29 mouse cellular contexts compared by ENCODE assay signal in genomic region chrX:71630709-71631108, GRCm38 (mm10). TPM values are rescaled to one million over a fixed set of nuclear protein-coding genes. Genes with fewer than 3 reads are reported as not detected.
DNase-seq lines count a peak whose midpoint lies in the region; ATAC-seq and TF ChIP-seq lines count a peak whose summit lies in the region.
"Had no signal": no experiment of that assay in that cellular context is flagged by ENCODE, and none has a peak within 500 bp of the region (broad histone marks: within the 10 kb centered on the region; RNA-seq: fewer than 3 reads in every experiment).

No protein-coding gene starts in this region.

- no peaks in the 10 kb centered on the region for H3K9me3 ChIP-seq in heart, embryonic 11.5 days (replicated peaks; ENCODE audit: control insufficient read depth, low read length)
- H3K9me3 ChIP-seq in lung, embryonic 14.5 days (ENCODE audit: low read depth, low read length): no peaks in the 10 kb centered on the region
- H3K9me3 ChIP-seq: embryonic facial prominence, embryonic 10.5 days; embryonic facial prominence, embryonic 15.5 days; forebrain, embryonic 10.5 days; heart, embryonic 13.5 days; kidney, embryonic 15.5 days; lung, embryonic 15.5 days had no signal

- ATAC-seq in heart, embryonic 11.5 days (replicated peaks; ENCODE audit: insufficient number of reproducible peaks, low FRiP score, low TSS enrichment): no peak
- ATAC-seq in lung, embryonic 14.5 days (ENCODE audit: insufficient read depth): no peak
- ATAC-seq: forebrain, postnatal 0 days; hindbrain, embryonic 16.5 days; midbrain, embryonic 16.5 days had no signal

- H3K4me1 ChIP-seq in heart, embryonic 11.5 days (ENCODE audit: control insufficient read depth, insufficient read depth, low read length): no peaks in the 10 kb centered on the region
- no peaks in the 10 kb centered on the region for H3K4me1 ChIP-seq in lung, embryonic 14.5 days (ENCODE audit: insufficient read depth)
- H3K4me1 ChIP-seq: embryonic facial prominence, embryonic 10.5 days; embryonic facial prominence, embryonic 15.5 days; forebrain, embryonic 10.5 days; heart, embryonic 13.5 days; kidney, embryonic 15.5 days; lung, embryonic 15.5 days had no signal

- H3K4me2 ChIP-seq in heart, embryonic 11.5 days: no peak overlapping the region
- no peak overlapping the region for H3K4me2 ChIP-seq in lung, embryonic 14.5 days
- H3K4me2 ChIP-seq: embryonic facial prominence, embryonic 15.5 days; heart, embryonic 13.5 days; kidney, embryonic 15.5 days; lung, embryonic 15.5 days; midbrain, embryonic 11.5 days had no signal

- no peaks in the 10 kb centered on the region for H3K27me3 ChIP-seq in heart, embryonic 11.5 days (ENCODE audit: control insufficient read depth, insufficient read depth, low read length)
- H3K27me3 ChIP-seq in lung, embryonic 14.5 days (ENCODE audit: insufficient read depth, low read length): no peaks in the 10 kb centered on the region
- H3K27me3 ChIP-seq: embryonic facial prominence, embryonic 15.5 days; lung, embryonic 15.5 days had no signal

- no peak overlapping the region for H3K4me3 ChIP-seq in heart, embryonic 11.5 days (ENCODE audit: low read depth, low read length)
- H3K4me3 ChIP-seq in lung, embryonic 14.5 days (ENCODE audit: low read depth, low read length): no peak overlapping the region
- H3K4me3 ChIP-seq: embryonic facial prominence, embryonic 10.5 days; embryonic facial prominence, embryonic 15.5 days; forebrain, embryonic 10.5 days; heart, embryonic 13.5 days; kidney, embryonic 15.5 days; lung, embryonic 15.5 days had no signal

- DNase-seq in heart, adult 11 months: peak; percentile 87
- peak; percentile 32 for DNase-seq in lung, embryonic 14.5 days
- no peak for DNase-seq in lung, postnatal 4 days
- DNase-seq in Muller cell, postnatal 12 days (ENCODE audit: inconsistent ontology term): peak; percentile 60
- DNase-seq in gonadal fat pad, adult 2 months (ENCODE audit: low read depth): peak; percentile 6
- DNase-seq in MN1 (ENCODE audit: low spot score): no peak
- DNase-seq: adrenal gland, adult 8-10 months; cerebellum, adult 2 months; cerebellum, postnatal 25 days; forebrain, postnatal 0 days; gastrocnemius, postnatal 10 days; kidney, adult 18-20 months; kidney, postnatal 4 days; layer of hippocampus, postnatal 36 days; left cerebral cortex, postnatal 4 days; right cerebral cortex, adult 18-20 months; spleen, adult 18-20 months; thymus, postnatal 25 days had no signal

- WGBS in heart, embryonic 11.5 days (ENCODE audit: insufficient replicate concordance): 71% methylated on average over 4 of the region's 4 CpGs
- WGBS in lung, embryonic 14.5 days: 54% methylated on average over 4 of the region's 4 CpGs

- H3K36me3 ChIP-seq in heart, embryonic 11.5 days (ENCODE audit: control insufficient read depth, insufficient read depth, low read length): no peaks in the 10 kb centered on the region
- H3K36me3 ChIP-seq in lung, embryonic 14.5 days (ENCODE audit: insufficient read depth): no peaks in the 10 kb centered on the region
- H3K36me3 ChIP-seq: embryonic facial prominence, embryonic 10.5 days; embryonic facial prominence, embryonic 15.5 days; forebrain, embryonic 10.5 days; heart, embryonic 13.5 days; kidney, embryonic 15.5 days; lung, embryonic 15.5 days had no signal

- H3K27ac ChIP-seq in heart, embryonic 11.5 days (ENCODE audit: low read depth, low read length): no peak overlapping the region
- H3K27ac ChIP-seq in lung, embryonic 14.5 days (ENCODE audit: low read depth): no peak overlapping the region
- H3K27ac ChIP-seq: embryonic facial prominence, embryonic 10.5 days; embryonic facial prominence, embryonic 15.5 days; forebrain, embryonic 10.5 days; heart, embryonic 13.5 days; kidney, embryonic 15.5 days; liver, embryonic 14.5 days; lung, embryonic 15.5 days had no signal

- no peak for TF ChIP-seq CTCF in lung, embryonic 14.5 days (IDR thresholded peaks at IDR 0.05; ENCODE audit: low read depth)

- H3K9ac ChIP-seq in heart, embryonic 11.5 days (ENCODE audit: low read depth, low read length): no peak overlapping the region
- H3K9ac ChIP-seq in lung, embryonic 14.5 days: no peak overlapping the region
- H3K9ac ChIP-seq: embryonic facial prominence, embryonic 15.5 days; forebrain, postnatal 0 days; heart, embryonic 13.5 days; kidney, embryonic 15.5 days; liver, embryonic 14.5 days; lung, embryonic 15.5 days had no signal

RNA-seq across cellular contexts. Expression of gene Gpr50, which starts 32.8 kb away (rescaled TPM):
- polyA plus RNA-seq in heart, embryonic 11.5 days (2014; fragmentation: Nextera tagmentation; extraction: Ambion mirVana): 0.74 and 1.1 TPM in 2 replicates
- polyA plus RNA-seq in lung, embryonic 14.5 days (2014; fragmentation: Nextera tagmentation; extraction: Ambion mirVana): 0.42 and 1.0 TPM in 2 replicates
- polyA plus RNA-seq in gonadal fat pad, adult 2 months (2012; rRNA removed): 1.1 and 2.4 TPM in 2 replicates

Comparison
In these comparisons a context has a peak if more than half of its experiments do, and no peak if none do; other contexts are left out.
1. DNase-seq: peak in heart, adult 11 months (single experiment), lung, embryonic 14.5 days (single experiment), Muller cell, postnatal 12 days (single experiment) and gonadal fat pad, adult 2 months (single experiment); none in lung, postnatal 4 days (0 of 2) and MN1 (single experiment).